Mouse (Mus musculus): ENCODE measurements around the gene Cep170b. TPM values are rescaled to one million over a fixed set of nuclear protein-coding genes. Genes with fewer than 3 reads are reported as not detected.
A peak's percentile ranks its signal among the peaks of the same experiment; 100 is the strongest.

Cep170b gene
- polyA plus RNA-seq, 1 experiment, result 28.8 TPM

- Histone ChIP-seq H3K4me1 (ENCODE audit: control insufficient read depth, insufficient read depth, low read length) (no peaks in the 10 kb centered on the region), H3K36me3 (ENCODE audit: control insufficient read depth, insufficient read depth, low read length) (no peaks in the 10 kb centered on the region), H3K27me3 (ENCODE audit: control insufficient read depth, insufficient read depth, low read length) (no peaks in the 10 kb centered on the region), H3K27ac (ENCODE audit: control insufficient read depth, insufficient read depth, low read depth, low read length) (no peak overlapping the region), H3K4me3 (ENCODE audit: control insufficient read depth, low read depth, low read length) (no peak overlapping the region)
- TF ChIP-seq CTCF (IDR thresholded peaks at IDR 0.05; ENCODE audit: control insufficient read depth, insufficient read depth, insufficient replicate concordance, low read depth, low read length) (no peak), POLR2A (IDR thresholded peaks at IDR 0.05; ENCODE audit: control insufficient read depth, low read depth, low read length) (no peak)
Measured at GRCm38 (mm10) chr12:112738281-112739022, 18.2 kb downstream of the Cep170b start.

- Histone ChIP-seq H3K27me3 (ENCODE audit: control insufficient read depth, insufficient read depth, low read length) (no peaks in the 10 kb centered on the region), H3K4me1 (ENCODE audit: control insufficient read depth, insufficient read depth, low read length) (no peaks in the 10 kb centered on the region), H3K4me3 (ENCODE audit: control insufficient read depth, low read depth, low read length) (no peak overlapping the region), H3K27ac (ENCODE audit: control insufficient read depth, insufficient read depth, low read depth, low read length) (no peak overlapping the region), H3K36me3 (ENCODE audit: control insufficient read depth, insufficient read depth, low read length) (no peaks in the 10 kb centered on the region)
- TF ChIP-seq POLR2A (IDR thresholded peaks at IDR 0.05; ENCODE audit: control insufficient read depth, low read depth, low read length) (no peak), CTCF (IDR thresholded peaks at IDR 0.05; ENCODE audit: control insufficient read depth, insufficient read depth, insufficient replicate concordance, low read depth, low read length) (no peak)
Measured at GRCm38 (mm10) chr12:112739023-112739568, 18.8 kb downstream of the Cep170b start.

GRCm38 (mm10) chr12:112742768-112743167, 22.5 kb downstream of the Cep170b start:
- Histone ChIP-seq H3K4me3 (ENCODE audit: control insufficient read depth, low read depth, low read length) (no peak overlapping the region), H3K4me1 (ENCODE audit: control insufficient read depth, insufficient read depth, low read length) (no peaks in the 10 kb centered on the region), H3K27ac (ENCODE audit: control insufficient read depth, insufficient read depth, low read depth, low read length) (no peak overlapping the region), H3K36me3 (ENCODE audit: control insufficient read depth, insufficient read depth, low read length) (no peaks in the 10 kb centered on the region), H3K27me3 (ENCODE audit: control insufficient read depth, insufficient read depth, low read length) (no peaks in the 10 kb centered on the region)
- TF ChIP-seq CTCF (IDR thresholded peaks at IDR 0.05; ENCODE audit: control insufficient read depth, insufficient read depth, insufficient replicate concordance, low read depth, low read length), result no peak
- TF ChIP-seq POLR2A (IDR thresholded peaks at IDR 0.05; ENCODE audit: control insufficient read depth, low read depth, low read length), result no peak

GRCm38 (mm10) chr12:112743168-112743975, 23.1 kb downstream of the Cep170b start:
- Histone ChIP-seq H3K36me3 (ENCODE audit: control insufficient read depth, insufficient read depth, low read length) (no peaks in the 10 kb centered on the region), H3K27me3 (ENCODE audit: control insufficient read depth, insufficient read depth, low read length) (no peaks in the 10 kb centered on the region), H3K27ac (ENCODE audit: control insufficient read depth, insufficient read depth, low read depth, low read length) (no peak overlapping the region), H3K4me3 (ENCODE audit: control insufficient read depth, low read depth, low read length) (no peak overlapping the region), H3K4me1 (ENCODE audit: control insufficient read depth, insufficient read depth, low read length) (no peaks in the 10 kb centered on the region)
- peak; percentile 65; the same call in 1 of the 2 replicates for TF ChIP-seq CTCF (IDR thresholded peaks at IDR 0.05; ENCODE audit: control insufficient read depth, insufficient read depth, insufficient replicate concordance, low read depth, low read length)
- no peak for TF ChIP-seq POLR2A (IDR thresholded peaks at IDR 0.05; ENCODE audit: control insufficient read depth, low read depth, low read length)

GRCm38 (mm10) chr12:112744211-112744610, 24.0 kb downstream of the Cep170b start:
- TF ChIP-seq CTCF (IDR thresholded peaks at IDR 0.05; ENCODE audit: control insufficient read depth, insufficient read depth, insufficient replicate concordance, low read depth, low read length), result no peak
- no peak for TF ChIP-seq POLR2A (IDR thresholded peaks at IDR 0.05; ENCODE audit: control insufficient read depth, low read depth, low read length)
- no peaks in the 10 kb centered on the region for H3K27me3 ChIP-seq (ENCODE audit: control insufficient read depth, insufficient read depth, low read length)
- H3K4me1 ChIP-seq (ENCODE audit: control insufficient read depth, insufficient read depth, low read length), result no peaks in the 10 kb centered on the region
- H3K36me3 ChIP-seq (ENCODE audit: control insufficient read depth, insufficient read depth, low read length), result no peaks in the 10 kb centered on the region
- no peak overlapping the region for H3K4me3 ChIP-seq (ENCODE audit: control insufficient read depth, low read depth, low read length)
- H3K27ac ChIP-seq (ENCODE audit: control insufficient read depth, insufficient read depth, low read depth, low read length), result no peak overlapping the region

- Histone ChIP-seq H3K27ac (ENCODE audit: control insufficient read depth, insufficient read depth, low read depth, low read length) (no peak overlapping the region), H3K27me3 (ENCODE audit: control insufficient read depth, insufficient read depth, low read length) (no peaks in the 10 kb centered on the region), H3K4me1 (ENCODE audit: control insufficient read depth, insufficient read depth, low read length) (no peaks in the 10 kb centered on the region), H3K36me3 (ENCODE audit: control insufficient read depth, insufficient read depth, low read length) (no peaks in the 10 kb centered on the region), H3K4me3 (ENCODE audit: control insufficient read depth, low read depth, low read length) (no peak overlapping the region)
- TF ChIP-seq POLR2A (IDR thresholded peaks at IDR 0.05; ENCODE audit: control insufficient read depth, low read depth, low read length) (no peak), CTCF (IDR thresholded peaks at IDR 0.05; ENCODE audit: control insufficient read depth, insufficient read depth, insufficient replicate concordance, low read depth, low read length) (no peak)
Measured at GRCm38 (mm10) chr12:112744891-112745580, 24.8 kb downstream of the Cep170b start.

Measured in testis, adult 2 months (tissue).